Mouse (Mus musculus): ENCODE measurements around the gene Map4k3.

GRCm38 (mm10) chr17:80543646-80544045, 184.6 kb downstream of the Map4k3 start:
- TF ChIP-seq CTCF (IDR thresholded peaks at IDR 0.05 in 2 of 3, conservative IDR thresholded peaks at IDR 0.05 in 1 of 3; ENCODE audit: control insufficient read depth in 1 of 3, insufficient read depth in 1 of 3, low read depth in 2 of 3, low read length in 3 of 3, poor library complexity in 1 of 3, severe bottlenecking in 1 of 3): no peak
- TF ChIP-seq MAZ (IDR thresholded peaks at IDR 0.05; ENCODE audit: low read depth, low read length): no peak
- TF ChIP-seq TBP (IDR thresholded peaks at IDR 0.05; ENCODE audit: low read depth, low read length): no peak
- TF ChIP-seq SIN3A (IDR thresholded peaks at IDR 0.05; ENCODE audit: low read length): no peak
- no peak for TF ChIP-seq EP300 (IDR thresholded peaks at IDR 0.05; ENCODE audit: low read depth in 1 of 2, low read length in 2 of 2)
- TF ChIP-seq ETS1 (IDR thresholded peaks at IDR 0.05; ENCODE audit: low read depth, low read length): no peak
- no peak for TF ChIP-seq POLR2A (IDR thresholded peaks at IDR 0.05; ENCODE audit: control insufficient read depth in 1 of 2, insufficient read depth in 1 of 2, low read depth in 1 of 2, low read length in 2 of 2, poor library complexity in 1 of 2)
- no peak for TF ChIP-seq KAT2A (conservative IDR thresholded peaks at IDR 0.05; ENCODE audit: low read depth, low read length)
- no peak for TF ChIP-seq USF2 (IDR thresholded peaks at IDR 0.05; ENCODE audit: borderline replicate concordance in 1 of 2, insufficient read depth in 1 of 2, low read depth in 1 of 2, low read length in 2 of 2)
- TF ChIP-seq USF1 (IDR thresholded peaks at IDR 0.05; ENCODE audit: low read depth, low read length): no peak
- no peak for TF ChIP-seq SMC3 (IDR thresholded peaks at IDR 0.05; ENCODE audit: low read depth, low read length)
